Mouse (Mus musculus) T-helper 1 cell (primary cell): ENCODE data around the gene Cd200r3.

Source experiments
- in situ Hi-C: fragments of 300-600 bp; cut with MboI, MseI; formaldehyde crosslinking; loops from one replicate; pipeline ENCODE4 v1.15.1; 2025; ENCODE audit warnings: high pct_unique_total_duplicates

Cd200r3 gene

GRCm38 (mm10) chr16:45030127-45030526 lies 86.6 kb downstream of the Cd200r3 start:
- in situ Hi-C loops, result no loop called here

- in situ Hi-C loops, result no loop called here
Measured at GRCm38 (mm10) chr16:45030796-45031195, 87.3 kb downstream of the Cd200r3 start.
